Mouse (Mus musculus) Patski (cell line): ENCODE results near the gene Cttnbp2nl. TPM values are rescaled to one million over a fixed set of nuclear protein-coding genes. Genes with fewer than 3 reads are reported as not detected.
A peak's percentile ranks its signal among the peaks of the same experiment; 100 is the strongest.

Source experiments
- ATAC-seq: fragments of 100-300 bp; one replicate; pipeline ENCODE4 v1.8.0; 2021
- CTCF ChIA-PET: fragments of 350-600 bp; sonication (Branson Sonifier 250); formaldehyde crosslinking; loops from one replicate; lab custom pipeline; 2022; ENCODE audit warnings: inconsistent platforms; lab: Charles Lee
- POLR2A ChIA-PET: fragments of 350-600 bp; sonication (Branson Sonifier 250); formaldehyde crosslinking; loops from one replicate; lab custom pipeline; 2022; ENCODE audit warnings: antibody characterized with exemption, inconsistent platforms; lab: Charles Lee
- DNase-seq: peaks from one replicate; pipeline ENCODE4 v3.0.0-alpha.2; 2011; ENCODE audit warnings: low read depth, low spot score
- H3K27me3 ChIP-seq: fragments of 371-371 bp; one replicate; pipeline ENCODE4 v1.5.1; 2021
- CTCF ChIP-seq: fragments of 100-300 bp; IDR thresholded peaks from one replicate; pipeline ENCODE4 v1.5.1; 2021
- in situ Hi-C: fragments of 300-500 bp; cut with MboI; formaldehyde crosslinking; loops from 3 replicates; pipeline ENCODE4 v1.11.1; 2018; ENCODE audit warnings: low pct_unique_long_range_greater_than_20kb, mixed read lengths
- polyA plus RNA-seq: library from polyadenylated mRNA; unstranded; gene quantifications from one replicate; pipeline ENCODE4 v1.2.3, GENCODE M21; 2021

Cttnbp2nl gene
- polyA plus RNA-seq, 1 experiment from 2014 or later = 46.4 TPM

GRCm38 (mm10) chr3:105019826-105020692, 32.9 kb downstream of the Cttnbp2nl start:
- H3K27me3 ChIP-seq = no peaks in the 10 kb centered on the region
- ATAC-seq (no peak), DNase-seq (no peak)
- ChIA-PET POLR2A (interaction anchor here (0.6 to 1.5 kb wide), 5 partner anchors 10 to 572 kb away, joined by 3 to 5 read pairs (median 3); no protein-coding TSS in a partner anchor), CTCF (interaction anchor here (1.0 to 1.9 kb wide), 5 partner anchors 9 to 27 kb away, joined by 3 to 5 read pairs (median 3); no protein-coding TSS in a partner anchor)
- in situ Hi-C loops = no loop called here
- no peak for TF ChIP-seq CTCF

DNA sequence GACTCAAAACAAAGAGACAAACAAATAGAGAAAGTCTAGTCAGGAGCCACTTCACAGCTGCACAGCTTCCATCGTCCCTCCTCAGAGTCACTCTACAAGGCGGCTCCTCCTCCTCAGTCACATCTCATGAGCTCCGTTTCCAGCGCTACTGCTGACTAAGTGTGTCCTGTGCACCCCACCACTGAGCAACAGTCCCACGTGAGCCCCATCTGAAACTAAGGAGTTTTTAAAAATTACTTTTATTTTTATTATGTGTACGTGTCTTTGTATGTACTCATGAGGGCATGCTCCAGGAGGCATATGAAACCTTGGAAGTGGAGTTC, 34.2 kb downstream of the Cttnbp2nl start:
- in situ Hi-C loops = no loop called here
- POLR2A ChIA-PET = interaction anchor here (1.0 to 1.5 kb wide), 2 partner anchors 16 to 24 kb away, joined by 3 read pairs; no protein-coding TSS in a partner anchor

DNA sequence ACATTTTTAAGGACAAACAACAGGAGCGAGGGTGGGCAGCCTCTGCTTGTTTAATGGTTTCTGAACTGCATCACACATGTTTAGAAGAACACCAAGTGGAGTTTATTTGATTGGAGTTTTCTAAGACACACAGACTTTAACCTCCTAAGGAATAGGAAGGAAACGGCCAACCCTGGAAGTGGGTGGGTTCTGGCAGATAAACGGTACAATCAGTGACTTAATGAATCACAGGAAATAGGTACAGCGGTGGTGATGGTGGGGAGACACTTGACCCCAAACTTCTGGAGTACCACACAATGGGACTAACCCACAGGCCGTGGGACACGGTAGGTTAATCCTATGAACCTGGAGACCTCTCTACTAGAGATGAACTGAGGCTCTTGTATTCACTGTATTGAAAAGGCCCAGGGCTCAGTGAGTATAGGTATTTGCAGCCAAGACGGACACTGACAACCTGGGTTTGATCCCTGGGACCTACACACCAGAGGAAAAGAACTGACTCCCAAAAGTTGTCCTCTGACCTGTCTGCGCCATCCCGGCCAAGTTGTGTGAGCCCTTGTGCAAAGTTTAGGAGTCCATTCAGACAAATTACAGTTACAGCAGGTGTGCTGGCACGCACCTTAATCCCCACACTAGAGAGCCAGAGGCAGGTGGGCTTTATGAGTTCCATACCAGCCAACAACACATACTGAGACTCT, 34.7 kb downstream of the Cttnbp2nl start:
- ChIA-PET CTCF (no interaction called here), POLR2A (no interaction called here)
- ATAC-seq (no peak), DNase-seq (no peak)
- in situ Hi-C loops = no loop called here
- no peak for TF ChIP-seq CTCF
- H3K27me3 ChIP-seq = no peaks in the 10 kb centered on the region

More for the DNA sequence above, 34.2 kb downstream of the Cttnbp2nl start:
- no peaks in the 10 kb centered on the region for H3K27me3 ChIP-seq
- DNase-seq = no peak
- TF ChIP-seq CTCF = no peak
- CTCF ChIA-PET = interaction anchor here (1.7 kb wide), 1 partner anchor 8 kb away, joined by 5 read pairs; no protein-coding TSS in a partner anchor
- ATAC-seq = no peak

DNA sequence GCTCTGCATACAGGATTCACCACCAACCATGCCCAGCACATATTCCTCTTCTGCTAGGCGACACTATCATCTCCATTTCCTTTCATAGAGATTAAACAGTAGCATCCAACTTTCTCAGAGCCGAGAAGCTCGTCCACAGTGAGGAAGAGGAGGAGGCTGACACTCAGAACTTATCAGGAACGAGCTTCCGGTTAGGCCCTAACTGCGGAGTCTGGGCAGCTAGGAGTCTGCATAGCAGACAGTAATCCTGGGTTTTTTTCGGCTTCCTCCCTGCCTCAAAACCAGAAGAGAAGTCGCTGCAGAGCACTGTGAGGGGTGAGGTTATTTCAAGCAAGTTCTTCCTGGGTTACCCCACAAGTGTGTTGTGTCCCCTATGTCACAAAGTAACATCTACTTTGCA, 35.6 kb downstream of the Cttnbp2nl start:
- no peak for TF ChIP-seq CTCF
- H3K27me3 ChIP-seq = no peaks in the 10 kb centered on the region
- DNase-seq (no peak), ATAC-seq (no peak)
- ChIA-PET CTCF (no interaction called here), POLR2A (no interaction called here)
- in situ Hi-C loops = no loop called here

- in situ Hi-C loops = no loop called here
- ATAC-seq (no peak), DNase-seq (no peak)
- no peaks in the 10 kb centered on the region for H3K27me3 ChIP-seq
- TF ChIP-seq CTCF = no peak
- CTCF ChIA-PET = interaction anchor here (1.3 to 1.8 kb wide), 2 partner anchors 20 to 23 kb away, joined by 3 to 7 read pairs; no protein-coding TSS in a partner anchor
- POLR2A ChIA-PET = interaction anchor here (1.0 kb wide), 1 partner anchor 16 kb away, joined by 3 read pairs; no protein-coding TSS in a partner anchor
Measured at GRCm38 (mm10) chr3:105016204-105016603, 36.7 kb downstream of the Cttnbp2nl start.

- no peak for DNase-seq
- in situ Hi-C loops = no loop called here
- ChIA-PET CTCF (no interaction called here), POLR2A (interaction anchor here (1.4 kb wide), 1 partner anchor 20 kb away, joined by 4 read pairs; no protein-coding TSS in a partner anchor)
- no peak for TF ChIP-seq CTCF
- H3K27me3 ChIP-seq = no peaks in the 10 kb centered on the region
- no peak for ATAC-seq
Measured at GRCm38 (mm10) chr3:105014908-105015307, 38.0 kb downstream of the Cttnbp2nl start.

DNA sequence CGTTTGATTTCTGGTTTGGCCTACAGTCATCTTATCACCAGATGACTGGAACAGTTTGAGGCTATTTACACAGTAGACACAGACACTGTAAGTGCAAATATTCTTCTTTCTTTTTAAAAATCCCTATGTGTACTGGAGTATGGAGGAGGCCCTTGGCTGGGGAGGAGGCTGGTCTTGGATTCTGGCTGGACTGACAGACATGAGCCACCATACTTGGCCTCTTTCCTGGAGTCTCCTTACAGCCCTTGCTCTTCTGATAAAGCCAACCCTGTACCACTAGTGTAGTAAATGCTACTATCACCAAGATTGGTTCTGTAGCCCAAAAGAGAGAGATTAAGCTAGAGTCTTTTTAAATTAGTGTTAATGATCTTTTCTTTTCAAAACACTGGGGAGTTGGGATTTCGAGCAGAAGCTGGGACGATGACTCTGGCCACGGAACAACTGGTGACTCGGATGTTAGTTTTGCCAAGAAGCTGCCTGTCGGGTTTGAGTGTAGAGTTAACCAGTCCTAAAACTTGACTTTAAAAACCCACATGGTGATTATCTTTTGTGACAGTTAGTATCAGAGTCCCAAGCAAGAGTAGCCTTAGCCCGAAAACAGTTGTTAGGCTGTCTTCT, 40.1 kb downstream of the Cttnbp2nl start:
- H3K27me3 ChIP-seq = no peaks in the 10 kb centered on the region
- TF ChIP-seq CTCF = no peak
- POLR2A ChIA-PET = interaction anchor here (0.5 to 1.0 kb wide), 2 partner anchors 19 to 43 kb away, joined by 3 read pairs; no protein-coding TSS in a partner anchor
- no peak for ATAC-seq
- in situ Hi-C loops = no loop called here
- no peak for DNase-seq
- CTCF ChIA-PET = interaction anchor here (1.2 to 2.9 kb wide), 6 partner anchors 9 to 46 kb away, joined by 3 to 12 read pairs (median 5); no protein-coding TSS in a partner anchor

DNA sequence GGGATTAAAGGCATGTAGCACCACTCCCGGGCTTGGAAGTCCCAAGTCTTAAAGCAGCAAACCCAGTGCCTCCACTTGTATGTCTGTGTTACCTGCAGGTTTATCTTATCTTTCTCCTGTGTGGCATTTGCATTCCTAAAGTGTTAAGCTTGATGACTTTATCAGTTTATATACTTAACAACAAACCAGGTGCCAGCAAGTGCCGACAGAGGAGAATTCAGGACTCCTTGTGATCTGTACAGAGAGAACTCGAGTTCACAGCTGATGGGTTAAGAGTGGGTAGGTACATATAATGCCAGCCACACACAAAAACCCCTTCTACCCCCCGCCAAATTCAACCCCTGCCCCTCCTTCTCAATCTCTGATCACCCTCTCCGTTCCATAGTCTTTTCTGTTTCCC, 41.1 kb downstream of the Cttnbp2nl start:
- CTCF ChIA-PET = interaction anchor here (1.4 to 8.4 kb wide), 4 partner anchors 11 to 36 kb away, joined by 4 to 67 read pairs (median 11); no protein-coding TSS in a partner anchor

GRCm38 (mm10) chr3:105010681-105011339, 42.1 kb downstream of the Cttnbp2nl start:
- in situ Hi-C loops = no loop called here
- ChIA-PET POLR2A (interaction anchor here (1.1 to 1.9 kb wide), 4 partner anchors 9 to 48 kb away, joined by 3 to 11 read pairs (median 5); no protein-coding TSS in a partner anchor), CTCF (interaction anchor here (0.9 to 8.4 kb wide), 9 partner anchors 9 to 66 kb away, joined by 3 to 67 read pairs (median 5); no protein-coding TSS in a partner anchor)
- DNase-seq (peak; percentile 97), ATAC-seq (peak; percentile 82)
- no peaks in the 10 kb centered on the region for H3K27me3 ChIP-seq
- TF ChIP-seq CTCF = no peak

More for the DNA sequence above, 41.1 kb downstream of the Cttnbp2nl start:
- in situ Hi-C loops = no loop called here
- ATAC-seq (no peak), DNase-seq (no peak)
- POLR2A ChIA-PET = interaction anchor here (1.0 to 1.9 kb wide), 2 partner anchors 11 to 18 kb away, joined by 3 to 5 read pairs; no protein-coding TSS in a partner anchor
- TF ChIP-seq CTCF = no peak
- H3K27me3 ChIP-seq = no peaks in the 10 kb centered on the region
